Mouse (Mus musculus): Measurements from ENCODE around the gene Prtn3. TPM values are rescaled to one million over a fixed set of nuclear protein-coding genes. Genes with fewer than 3 reads are reported as not detected.

Gene Prtn3
- polyA plus RNA-seq, 1 experiment from 2014 or later, result 15.3 TPM

- Histone ChIP-seq H3K27ac (peak overlapping the region; percentile 100), H3K4me1 (peaks cover 27% of the 10 kb centered on the region), H3K4me3 (peak overlapping the region; percentile 88), H3K27me3 (ENCODE audit: low read depth, poor library complexity, severe bottlenecking) (no peaks in the 10 kb centered on the region), H3K9me3 (replicated peaks) (no peaks in the 10 kb centered on the region), H3K36me3 (peaks cover 69% of the 10 kb centered on the region)
- 25% methylated on average over 14 of the region's 14 CpGs for WGBS
- peak; percentile 58 for DNase-seq (ENCODE audit: low spot score)
Measured at GRCm38 (mm10) chr10:79909092-79909922, 35.0 kb downstream of the Prtn3 start.

DNA sequence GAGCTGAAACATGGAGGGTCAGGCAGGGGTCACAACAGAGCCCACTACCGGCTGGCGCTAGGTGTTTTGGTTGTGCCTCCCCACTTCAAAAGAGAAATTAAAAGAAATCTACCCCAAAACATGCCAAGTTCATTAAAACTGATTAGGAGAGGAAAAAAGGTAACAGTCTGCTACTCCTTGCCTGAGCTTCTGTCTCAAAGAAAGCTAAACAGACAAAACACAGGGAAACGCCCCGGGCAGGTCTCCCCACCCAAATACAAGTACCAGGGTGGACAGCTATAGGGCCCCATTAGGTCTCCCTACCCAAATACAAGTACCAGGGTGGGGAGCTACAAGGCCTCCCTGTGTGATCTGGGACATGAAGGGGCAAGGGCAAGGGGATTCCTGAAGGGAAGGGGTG is 36.3 kb downstream of the Prtn3 start, which contains the start of gene Gm26602:
Gene Gm26602 (plus strand): TSS at position 301 of the 400 bp plus-strand sequence.
- DNase-seq (ENCODE audit: low spot score), result no peak
- Histone ChIP-seq H3K27me3 (ENCODE audit: low read depth, poor library complexity, severe bottlenecking) (no peaks in the 10 kb centered on the region), H3K9me3 (replicated peaks) (no peaks in the 10 kb centered on the region), H3K4me1 (peaks cover 40% of the 10 kb centered on the region), H3K27ac (no peak within 1 kb of the TSS), H3K36me3 (peaks cover 57% of the 10 kb centered on the region), H3K4me3 (no peak within 1 kb of the TSS)
- WGBS, result 92% methylated on average over 4 of the region's 4 CpGs

GRCm38 (mm10) chr10:79912412-79912811 is 38.1 kb downstream of the Prtn3 start:
- H3K9me3 ChIP-seq (replicated peaks), result no peaks in the 10 kb centered on the region
- WGBS, result 57% methylated on average over 20 of the region's 20 CpGs
- DNase-seq (ENCODE audit: low spot score), result no peak
- H3K27me3 ChIP-seq (ENCODE audit: low read depth, poor library complexity, severe bottlenecking), result peaks cover 4% of the 10 kb centered on the region
- H3K4me1 ChIP-seq, result peaks cover 47% of the 10 kb centered on the region
- H3K4me3 ChIP-seq, result no peak overlapping the region
- H3K27ac ChIP-seq, result no peak overlapping the region
- H3K36me3 ChIP-seq, result peaks cover 39% of the 10 kb centered on the region

DNA sequence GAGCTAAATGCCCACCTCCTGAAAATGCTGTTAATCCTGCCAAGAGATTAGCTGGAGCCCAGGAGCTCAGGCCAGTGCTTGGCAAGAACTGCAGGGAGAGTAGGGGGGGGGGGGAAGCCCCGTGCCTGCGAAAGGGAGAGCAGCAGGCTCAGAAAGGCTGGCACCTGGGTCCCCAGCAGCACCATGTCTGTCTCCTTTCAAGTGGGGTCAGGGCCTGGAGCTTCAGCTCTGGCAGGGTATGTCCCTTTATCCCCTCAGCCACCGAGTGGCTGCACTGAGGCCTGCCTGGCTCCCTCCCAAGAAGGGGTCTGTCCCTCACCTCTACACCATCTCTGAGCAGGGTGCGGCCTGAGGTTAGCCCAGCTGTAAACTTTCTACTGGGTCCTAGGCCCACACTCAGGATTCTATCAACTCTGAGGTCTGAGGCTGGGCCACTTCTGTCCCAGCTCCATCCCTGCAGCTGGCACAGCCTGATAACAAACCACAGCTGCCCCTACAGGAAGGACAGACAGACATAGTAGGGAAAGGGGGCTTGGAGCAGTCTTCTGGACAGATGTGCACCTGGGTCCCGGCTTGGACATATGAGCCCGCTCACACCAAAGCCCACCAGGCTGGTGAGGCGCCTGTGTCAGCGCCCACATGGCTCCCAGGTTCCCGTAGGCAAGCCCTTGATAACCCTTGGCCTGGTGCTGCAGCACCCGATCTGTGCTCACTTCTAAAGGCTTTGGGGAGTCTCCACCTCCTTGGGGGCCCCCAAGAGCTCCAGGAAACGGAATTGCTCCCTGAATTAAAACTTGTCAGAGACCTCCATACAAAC is 40.1 kb downstream of the Prtn3 start:
- H3K27me3 ChIP-seq (ENCODE audit: low read depth, poor library complexity, severe bottlenecking), result peaks cover 23% of the 10 kb centered on the region
- H3K36me3 ChIP-seq, result peaks cover 39% of the 10 kb centered on the region
- 77% methylated on average over 11 of the region's 11 CpGs for WGBS
- H3K4me3 ChIP-seq, result peak overlapping the region; percentile 82; the same call in 1 of the 2 replicates
- H3K9me3 ChIP-seq (replicated peaks), result no peaks in the 10 kb centered on the region
- no peak for DNase-seq (ENCODE audit: low spot score)
- no peak overlapping the region; the same call in 1 of the 2 replicates for H3K27ac ChIP-seq
- peaks cover 53% of the 10 kb centered on the region for H3K4me1 ChIP-seq

DNA sequence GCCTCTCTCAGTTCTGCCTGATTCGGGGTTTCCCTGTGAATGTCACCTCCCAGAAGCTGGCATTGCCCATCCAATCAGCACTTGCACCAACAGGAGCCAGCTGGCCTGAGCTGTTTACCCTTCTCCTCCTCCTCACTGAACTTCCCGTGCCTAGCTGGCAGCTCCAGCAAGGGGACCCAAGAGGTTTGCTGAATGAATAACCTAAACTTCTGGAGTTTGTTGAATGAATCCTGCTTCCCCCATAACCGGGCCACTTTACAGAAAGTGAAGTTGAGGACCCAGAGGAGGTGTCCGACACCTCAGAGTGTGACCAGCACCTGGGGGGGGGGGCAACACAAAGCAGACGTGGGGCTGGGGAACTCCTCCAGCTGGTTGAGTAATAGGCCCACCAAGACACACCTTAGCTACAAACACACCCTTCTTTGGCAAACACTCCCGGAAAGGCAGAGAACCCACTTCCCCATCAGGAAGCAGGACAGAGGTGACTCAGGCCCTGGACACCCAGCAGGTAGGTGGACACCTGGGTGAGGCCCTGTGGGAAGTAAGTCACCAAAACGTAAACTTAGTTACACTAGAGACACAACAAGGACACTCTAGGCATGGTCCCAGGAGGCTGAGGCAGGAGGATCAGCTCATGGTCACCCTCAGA is 40.8 kb downstream of the Prtn3 start:
- H3K9me3 ChIP-seq (replicated peaks), result no peaks in the 10 kb centered on the region
- DNase-seq (ENCODE audit: low spot score), result no peak
- H3K4me3 ChIP-seq, result peak overlapping the region; percentile 82; the same call in 1 of the 2 replicates
- H3K36me3 ChIP-seq, result peaks cover 39% of the 10 kb centered on the region
- WGBS, result 72% methylated on average over 7 of the region's 7 CpGs
- peaks cover 57% of the 10 kb centered on the region for H3K4me1 ChIP-seq
- peaks cover 30% of the 10 kb centered on the region for H3K27me3 ChIP-seq (ENCODE audit: low read depth, poor library complexity, severe bottlenecking)
- H3K27ac ChIP-seq, result no peak overlapping the region

DNA sequence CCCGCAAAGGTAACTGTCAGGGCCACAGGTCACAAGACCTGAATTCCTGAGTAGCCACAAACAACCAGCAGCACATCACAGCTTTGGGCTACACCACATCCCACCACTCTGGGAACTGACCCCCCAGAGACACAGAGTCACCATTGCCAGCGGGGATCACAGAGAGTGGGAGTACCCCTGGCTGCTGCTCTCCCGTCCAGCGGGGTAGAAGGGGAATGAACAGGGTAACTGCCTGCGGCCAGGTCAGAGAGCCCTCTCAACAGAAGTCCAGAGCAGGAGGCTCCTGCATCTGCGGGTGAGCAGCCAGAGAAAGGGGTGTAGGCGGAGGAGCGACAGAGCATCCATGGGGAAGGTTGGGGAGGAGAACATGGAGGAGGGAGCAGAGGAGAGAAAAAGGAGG is 41.8 kb downstream of the Prtn3 start:
- Histone ChIP-seq H3K4me1 (peaks cover 67% of the 10 kb centered on the region), H3K27ac (peak overlapping the region; percentile 93), H3K27me3 (ENCODE audit: low read depth, poor library complexity, severe bottlenecking) (peaks cover 40% of the 10 kb centered on the region), H3K4me3 (peak overlapping the region; percentile 82), H3K9me3 (replicated peaks) (no peaks in the 10 kb centered on the region), H3K36me3 (peaks cover 31% of the 10 kb centered on the region)
- WGBS, result 11% methylated on average over 8 of the region's 8 CpGs
- DNase-seq (ENCODE audit: low spot score), result no peak

DNA sequence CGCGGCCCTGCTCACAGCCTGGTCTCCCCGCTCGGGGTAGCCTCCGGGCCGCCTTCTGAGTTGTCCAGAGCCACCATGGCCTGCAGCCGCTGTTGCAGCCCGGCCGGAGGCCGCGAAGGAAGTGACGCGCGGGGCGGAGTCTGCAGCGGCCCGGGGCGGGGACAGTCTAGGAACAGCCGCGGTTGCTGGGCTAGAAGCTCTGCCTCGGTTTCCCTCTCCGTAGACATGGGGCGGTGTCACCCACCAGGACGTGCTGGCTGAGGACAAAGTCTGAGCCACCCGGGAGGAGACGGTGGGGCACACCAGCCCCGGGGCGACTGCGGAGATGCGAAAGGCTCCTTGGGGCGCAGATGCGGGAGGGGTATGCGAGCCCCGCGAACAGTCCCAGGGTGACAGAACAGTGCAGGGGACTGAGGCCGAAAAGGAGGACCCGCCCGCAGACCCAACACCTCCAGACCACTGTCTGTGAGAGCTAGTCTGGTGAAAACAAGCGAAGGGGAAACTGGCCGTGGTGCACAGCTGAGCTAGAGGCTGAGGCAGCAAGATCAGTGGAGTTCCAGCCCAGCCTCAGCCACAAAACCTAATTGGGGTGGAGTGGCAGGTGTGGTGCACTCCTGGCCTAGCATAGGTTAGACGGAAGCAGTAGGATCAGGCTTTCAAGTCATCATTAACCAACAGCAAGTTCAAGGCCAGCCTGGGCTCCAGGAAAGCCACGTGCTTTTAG is 42.7 kb downstream of the Prtn3 start, which contains the start of gene Kiss1r:
Gene Kiss1r (plus strand): TSS at position 164 of the 724 bp plus-strand sequence.
- Histone ChIP-seq H3K4me3 (peak within 1 kb of the TSS; percentile 82), H3K27ac (peak within 1 kb of the TSS; percentile 93), H3K4me1 (peaks cover 75% of the 10 kb centered on the region), H3K27me3 (ENCODE audit: low read depth, poor library complexity, severe bottlenecking) (peaks cover 49% of the 10 kb centered on the region), H3K9me3 (replicated peaks) (no peaks in the 10 kb centered on the region), H3K36me3 (peaks cover 22% of the 10 kb centered on the region)
- peak; percentile 93 for DNase-seq (ENCODE audit: low spot score)
- 3% methylated on average over 42 of the region's 42 CpGs for WGBS

DNA sequence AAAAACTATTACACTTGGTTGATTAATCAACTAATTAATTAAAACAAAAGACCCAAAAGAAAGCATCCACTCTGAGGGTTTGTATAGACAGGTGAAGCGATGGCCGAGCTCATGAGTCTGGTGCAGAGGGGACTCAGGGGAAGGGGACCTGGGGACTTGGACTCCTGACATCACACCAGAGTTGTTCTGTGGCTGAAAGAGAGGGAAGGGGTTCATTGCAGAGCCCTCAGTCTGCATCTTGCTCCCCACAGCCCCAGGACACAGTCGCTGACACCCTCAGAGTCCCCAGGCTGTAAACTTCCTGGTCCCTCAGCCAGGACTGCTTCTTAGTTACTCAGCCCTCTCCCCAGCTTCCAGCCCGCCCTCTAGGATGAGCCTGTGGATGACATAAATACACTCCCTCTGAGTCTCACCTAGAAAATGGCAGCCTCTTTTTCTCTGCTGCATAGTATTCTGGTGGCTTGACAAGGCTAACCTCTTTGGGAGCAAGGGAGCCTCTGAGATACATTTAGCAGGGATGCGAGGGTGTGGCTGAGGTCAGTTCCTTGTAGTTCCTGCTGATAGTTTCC is 43.3 kb downstream of the Prtn3 start:
- no peaks in the 10 kb centered on the region for H3K9me3 ChIP-seq (replicated peaks)
- no peak overlapping the region for H3K27ac ChIP-seq
- H3K4me3 ChIP-seq, result peak overlapping the region; percentile 82
- WGBS, result 64% methylated on average over 5 of the region's 5 CpGs
- no peak for DNase-seq (ENCODE audit: low spot score)
- H3K27me3 ChIP-seq (ENCODE audit: low read depth, poor library complexity, severe bottlenecking), result peaks cover 56% of the 10 kb centered on the region
- peaks cover 75% of the 10 kb centered on the region for H3K4me1 ChIP-seq
- peaks cover 15% of the 10 kb centered on the region for H3K36me3 ChIP-seq

GRCm38 (mm10) chr10:79918231-79919078 is 44.2 kb downstream of the Prtn3 start:
- Histone ChIP-seq H3K9me3 (replicated peaks) (no peaks in the 10 kb centered on the region), H3K27me3 (ENCODE audit: low read depth, poor library complexity, severe bottlenecking) (peaks cover 64% of the 10 kb centered on the region), H3K27ac (peak overlapping the region; percentile 14; the same call in 1 of the 2 replicates), H3K36me3 (peaks cover 9% of the 10 kb centered on the region; the same call in 1 of the 2 replicates), H3K4me3 (peak overlapping the region; percentile 43), H3K4me1 (peaks cover 78% of the 10 kb centered on the region)
- WGBS, result 5% methylated on average over 35 of the region's 35 CpGs
- peak; percentile 52 for DNase-seq (ENCODE audit: low spot score)

DNA sequence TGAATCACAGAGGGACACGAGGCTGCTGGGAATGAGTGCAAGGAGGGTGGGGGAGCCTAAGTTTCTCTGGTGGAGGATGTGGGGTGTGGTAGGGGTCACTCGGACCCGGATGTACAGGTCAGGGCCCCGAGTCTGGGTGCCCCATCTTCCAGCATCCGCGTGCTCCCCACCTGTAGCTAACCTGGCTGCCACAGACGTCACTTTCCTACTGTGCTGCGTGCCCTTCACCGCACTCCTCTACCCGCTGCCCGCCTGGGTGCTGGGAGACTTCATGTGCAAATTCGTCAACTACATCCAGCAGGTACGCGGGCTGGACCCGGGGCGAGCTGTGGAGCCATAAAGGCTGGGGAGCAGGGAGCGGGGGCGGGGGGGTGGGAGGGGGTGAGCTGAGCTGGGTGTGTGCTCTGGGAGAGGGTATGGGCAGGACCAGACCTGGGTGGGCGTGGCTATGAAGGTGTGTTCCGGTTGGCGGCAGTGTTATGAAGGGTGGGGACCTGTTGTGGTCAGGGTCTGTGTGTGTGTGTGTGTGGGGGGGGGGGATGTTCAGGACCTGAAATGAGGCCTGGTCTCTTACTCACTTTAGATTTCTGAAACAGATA is 45.1 kb downstream of the Prtn3 start:
- no peak overlapping the region for H3K27ac ChIP-seq
- H3K36me3 ChIP-seq, result 0 out of 2 replicates have a peak, but pooled peaks cover under 1% of the 10 kb centered on the region
- WGBS, result 5% methylated on average over 21 of the region's 21 CpGs
- peak overlapping the region; percentile 43 for H3K4me3 ChIP-seq
- peaks cover 74% of the 10 kb centered on the region for H3K4me1 ChIP-seq
- peaks cover 72% of the 10 kb centered on the region for H3K27me3 ChIP-seq (ENCODE audit: low read depth, poor library complexity, severe bottlenecking)
- no peak for DNase-seq (ENCODE audit: low spot score)
- no peaks in the 10 kb centered on the region for H3K9me3 ChIP-seq (replicated peaks)
